Mouse (Mus musculus) heart, embryonic 12.5 days (tissue): ENCODE results near the gene Pycr1. TPM values are rescaled to one million over a fixed set of nuclear protein-coding genes. Genes with fewer than 3 reads are reported as not detected.
"Not testable (repeated sequence)": the region's sequence is repeated elsewhere in the genome, so short reads cannot be mapped to it uniquely, and the experiment has no call there.

Experiments
- ATAC-seq: fragments of 200-750 bp; cut with Nextera tagmentation; 2 replicates; pipeline ENCODE4 v1.8.0; 2017; ENCODE audit warnings: moderate TSS enrichment, moderate library complexity; ENCODE audit not compliant: insufficient number of reproducible peaks, low FRiP score
- H3K27ac ChIP-seq: fragments of 300-500 bp; sonication (generic); 2 replicates; pipeline ENCODE4 v1.5.1; 2016; ENCODE audit warnings: mild to moderate bottlenecking, moderate library complexity; ENCODE audit not compliant: poor library complexity, severe bottlenecking
- H3K27me3 ChIP-seq: fragments of 300-500 bp; sonication (generic); replicated peaks from 2 replicates; pipeline ENCODE4 v1.6.1; 2016; ENCODE audit warnings: mild to moderate bottlenecking, moderate library complexity
- H3K36me3 ChIP-seq: fragments of 300-500 bp; sonication (generic); 2 replicates; pipeline ENCODE4 v1.6.1; 2016; ENCODE audit warnings: mild to moderate bottlenecking, moderate library complexity
- H3K4me1 ChIP-seq: fragments of 300-500 bp; sonication (generic); replicated peaks from 2 replicates; pipeline ENCODE4 v1.6.1; 2016; ENCODE audit warnings: mild to moderate bottlenecking
- H3K4me2 ChIP-seq: fragments of 300-500 bp; sonication (generic); 2 replicates; pipeline ENCODE4 v1.6.1; 2016; ENCODE audit warnings: mild to moderate bottlenecking, moderate library complexity
- H3K4me3 ChIP-seq: fragments of 300-500 bp; sonication (generic); 2 replicates; pipeline ENCODE4 v1.5.1; 2016; ENCODE audit warnings: mild to moderate bottlenecking
- H3K9ac ChIP-seq: fragments of 300-500 bp; sonication (generic); 2 replicates; pipeline ENCODE4 v1.6.1; 2016; ENCODE audit warnings: mild to moderate bottlenecking, moderate library complexity
- H3K9me3 ChIP-seq: fragments of 300-500 bp; sonication (generic); replicated peaks from 2 replicates; pipeline ENCODE4 v1.6.1; 2016; ENCODE audit warnings: mild to moderate bottlenecking, moderate library complexity
- WGBS: fragments of 180-500 bp; shearing (Covaris S2); methylation state at CpG from one replicate; pipeline ENCODE4 v1.1.7; 2016; 5-methylcytosine and 5-hydroxymethylcytosine counted together
- polyA plus RNA-seq: library from polyadenylated mRNA; unstranded; fragments of >200 nt; fragmentation: Nextera tagmentation; extraction: Ambion mirVana; gene quantifications from 2 replicates; pipeline ENCODE4 v1.2.1, GENCODE M21; 2016

Gene Pycr1
- polyA plus RNA-seq, result 23.1 and 23.9 TPM in 2 replicates

GRCm38 (mm10) chr11:120643601-120643987 is at the start of gene Pycr1:
Gene Pycr1, minus strand, starts transcription at chr11:120643769.
- under 1% methylated on average over 15 of the region's 15 CpGs for WGBS
- peaks cover 27% of the 10 kb centered on the region for H3K4me1 ChIP-seq
- no peaks in the 10 kb centered on the region for H3K9me3 ChIP-seq
- H3K27ac ChIP-seq, result no peak within 1 kb of the TSS
- H3K36me3 ChIP-seq, result no peaks in the 10 kb centered on the region
- ATAC-seq, result peak; percentile 99
- peaks cover 25% of the 10 kb centered on the region for H3K27me3 ChIP-seq
- H3K4me3 ChIP-seq, result peak within 1 kb of the TSS; percentile 57
- peak within 1 kb of the TSS; percentile 94 for H3K4me2 ChIP-seq
- peak within 1 kb of the TSS; percentile 77 for H3K9ac ChIP-seq

GRCm38 (mm10) chr11:120692471-120693011 is 49.0 kb upstream of the Pycr1 start:
- Histone ChIP-seq H3K4me3 (no peak overlapping the region), H3K9ac (no peak overlapping the region), H3K9me3 (no peaks in the 10 kb centered on the region), H3K27ac (no peak overlapping the region), H3K36me3 (peaks cover 51% of the 10 kb centered on the region), H3K27me3 (no peaks in the 10 kb centered on the region), H3K4me2 (no peak overlapping the region), H3K4me1 (peaks cover 38% of the 10 kb centered on the region)
- 90% methylated on average over 4 of the region's 4 CpGs for WGBS
- ATAC-seq, result no peak

- no peak overlapping the region for H3K4me3 ChIP-seq
- H3K9ac ChIP-seq, result no peak overlapping the region
- no peaks in the 10 kb centered on the region for H3K27me3 ChIP-seq
- ATAC-seq, result no peak
- peaks cover 66% of the 10 kb centered on the region for H3K36me3 ChIP-seq
- H3K27ac ChIP-seq, result no peak overlapping the region
- peaks cover 16% of the 10 kb centered on the region; the same call in 1 of the 2 replicates for H3K4me1 ChIP-seq
- no peak overlapping the region for H3K4me2 ChIP-seq
- H3K9me3 ChIP-seq, result no peaks in the 10 kb centered on the region
- WGBS, result 77% methylated on average over 3 of the region's 3 CpGs
Observed at GRCm38 (mm10) chr11:120689365-120689764, 45.8 kb upstream of the Pycr1 start.

GRCm38 (mm10) chr11:120686650-120687272 is 43.2 kb upstream of the Pycr1 start:
- H3K4me1 ChIP-seq, result peaks cover 10% of the 10 kb centered on the region; the same call in 1 of the 2 replicates
- H3K9me3 ChIP-seq, result no peaks in the 10 kb centered on the region
- H3K4me3 ChIP-seq, result no peak overlapping the region
- H3K4me2 ChIP-seq, result no peak overlapping the region
- H3K36me3 ChIP-seq, result peaks cover 77% of the 10 kb centered on the region
- WGBS, result 88% methylated on average over 20 of the region's 20 CpGs
- H3K27me3 ChIP-seq, result no peaks in the 10 kb centered on the region
- no peak overlapping the region for H3K9ac ChIP-seq
- H3K27ac ChIP-seq, result no peak overlapping the region
- ATAC-seq, result no peak

GRCm38 (mm10) chr11:120684660-120685059 is 41.1 kb upstream of the Pycr1 start:
- Histone ChIP-seq H3K9me3 (no peaks in the 10 kb centered on the region), H3K4me2 (no peak overlapping the region), H3K36me3 (peaks cover 81% of the 10 kb centered on the region), H3K27ac (no peak overlapping the region), H3K4me3 (no peak overlapping the region), H3K27me3 (no peaks in the 10 kb centered on the region), H3K4me1 (peaks cover 10% of the 10 kb centered on the region; the same call in 1 of the 2 replicates), H3K9ac (no peak overlapping the region)
- no peak for ATAC-seq
- WGBS, result 69% methylated on average over 2 of the region's 2 CpGs

- Histone ChIP-seq H3K9ac (no peak overlapping the region), H3K27ac (no peak overlapping the region), H3K4me3 (no peak overlapping the region), H3K4me2 (no peak overlapping the region), H3K4me1 (peaks cover 10% of the 10 kb centered on the region; the same call in 1 of the 2 replicates), H3K9me3 (no peaks in the 10 kb centered on the region), H3K36me3 (peaks cover 79% of the 10 kb centered on the region), H3K27me3 (no peaks in the 10 kb centered on the region)
- ATAC-seq, result no peak
- WGBS, result 91% methylated on average over 2 of the region's 2 CpGs
Observed at GRCm38 (mm10) chr11:120684086-120684485, 40.5 kb upstream of the Pycr1 start.

GRCm38 (mm10) chr11:120683536-120683935 is 40.0 kb upstream of the Pycr1 start:
- no peak overlapping the region for H3K9ac ChIP-seq
- H3K4me3 ChIP-seq, result no peak overlapping the region
- H3K4me1 ChIP-seq, result peaks cover 10% of the 10 kb centered on the region; the same call in 1 of the 2 replicates
- 83% methylated on average over 3 of the region's 3 CpGs for WGBS
- H3K9me3 ChIP-seq, result no peaks in the 10 kb centered on the region
- ATAC-seq, result no peak
- H3K36me3 ChIP-seq, result peaks cover 76% of the 10 kb centered on the region
- no peaks in the 10 kb centered on the region for H3K27me3 ChIP-seq
- no peak overlapping the region for H3K4me2 ChIP-seq
- H3K27ac ChIP-seq, result no peak overlapping the region

- no peak for ATAC-seq
- 89% methylated on average over 5 of the region's 5 CpGs for WGBS
- no peak overlapping the region for H3K4me2 ChIP-seq
- H3K9me3 ChIP-seq, result no peaks in the 10 kb centered on the region
- H3K9ac ChIP-seq, result no peak overlapping the region
- H3K4me1 ChIP-seq, result peaks cover 10% of the 10 kb centered on the region; the same call in 1 of the 2 replicates
- no peak overlapping the region for H3K27ac ChIP-seq
- H3K36me3 ChIP-seq, result peaks cover 76% of the 10 kb centered on the region
- no peaks in the 10 kb centered on the region for H3K27me3 ChIP-seq
- no peak overlapping the region for H3K4me3 ChIP-seq
Observed at GRCm38 (mm10) chr11:120682683-120683082, 39.1 kb upstream of the Pycr1 start.

GRCm38 (mm10) chr11:120679909-120680308 is 36.3 kb upstream of the Pycr1 start:
- Histone ChIP-seq H3K9me3 (no peaks in the 10 kb centered on the region), H3K4me2 (no peak overlapping the region), H3K27ac (no peak overlapping the region), H3K4me1 (peaks cover 14% of the 10 kb centered on the region), H3K4me3 (no peak overlapping the region), H3K9ac (no peak overlapping the region), H3K27me3 (no peaks in the 10 kb centered on the region), H3K36me3 (peaks cover 72% of the 10 kb centered on the region)
- ATAC-seq, result 0 out of 2 replicates have a peak, but pooled peaks have one; percentile 39
- WGBS, result 68% methylated on average over 3 of the region's 3 CpGs

- ATAC-seq, result no peak
- Histone ChIP-seq H3K9me3 (no peaks in the 10 kb centered on the region), H3K4me2 (no peak overlapping the region), H3K27ac (no peak overlapping the region), H3K36me3 (peaks cover 46% of the 10 kb centered on the region), H3K4me1 (peaks cover 16% of the 10 kb centered on the region), H3K9ac (0 out of 2 replicates have a peak overlapping the region, but pooled peaks have one; percentile 33), H3K27me3 (no peaks in the 10 kb centered on the region), H3K4me3 (no peak overlapping the region)
- WGBS, result 80% methylated on average over 4 of the region's 4 CpGs
Observed at GRCm38 (mm10) chr11:120676951-120677350, 33.4 kb upstream of the Pycr1 start.

GRCm38 (mm10) chr11:120675875-120676274 is 32.3 kb upstream of the Pycr1 start:
- WGBS, result 69% methylated on average over 5 of the region's 5 CpGs
- not testable (repeated sequence) for H3K27me3 ChIP-seq, H3K9me3 ChIP-seq, H3K9ac ChIP-seq, H3K4me2 ChIP-seq, H3K27ac ChIP-seq, H3K4me3 ChIP-seq, ATAC-seq
- peaks cover 16% of the 10 kb centered on the region for H3K4me1 ChIP-seq
- H3K36me3 ChIP-seq, result peaks cover 39% of the 10 kb centered on the region
